Mouse (Mus musculus) gastrocnemius, postnatal 14 days (tissue): ENCODE results near the gene Mill1. TPM values are rescaled to one million over a fixed set of nuclear protein-coding genes. Genes with fewer than 3 reads are reported as not detected.
"Not testable (repeated sequence)": the region's sequence is repeated elsewhere in the genome, so short reads cannot be mapped to it uniquely, and the experiment has no call there.

ENCODE experiments used
- DNase-seq: peaks from one replicate; pipeline ENCODE4 v3.0.0; 2021; ENCODE audit warnings: mixed read lengths
- intact Hi-C: fragments of 180-260 bp; cut with DNase I; formaldehyde crosslinking; loops from one replicate; pipeline ENCODE4 v1.15.1; 2025; ENCODE audit warnings: low total_unique reads
- long read RNA-seq, 2 experiments: library from polyadenylated mRNA; stranded (forward); transcript quantifications; one replicate each; pipeline ENCODE4 v2.0.0; 2021
- total RNA-seq, 2 experiments: library from RNA; stranded (reverse); gene quantifications; 2 replicates each; pipeline ENCODE4 v1.2.3; 2021

Mill1 gene
- total RNA-seq: not detected
- long read RNA-seq, experiment 1: 0 reads
- long read RNA-seq, experiment 2: 0 reads

DNA sequence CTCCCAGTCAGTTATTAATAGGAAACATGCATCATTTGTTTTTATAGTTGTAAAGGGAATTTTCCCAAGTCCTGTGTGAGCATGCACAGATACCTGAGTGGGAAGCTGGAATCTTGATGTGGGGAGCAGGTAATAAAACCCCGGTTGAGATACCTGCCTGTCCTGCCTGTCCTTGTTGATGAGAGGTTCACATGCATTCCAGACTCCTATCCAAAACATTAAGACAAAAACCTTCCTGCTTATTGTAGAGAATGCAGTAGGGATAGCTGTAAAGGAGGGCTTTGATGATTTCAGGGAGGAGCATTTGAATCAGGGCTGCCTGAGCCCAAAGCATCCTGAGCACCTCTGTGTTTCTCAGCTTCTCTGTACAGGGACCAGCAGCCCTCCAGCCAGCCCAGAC, at the start of gene Mill1:
Gene Mill1 (plus strand): TSS at position 301 of the 400 bp plus-strand sequence.
- intact Hi-C loops: no loop called here
- no peak for DNase-seq

DNA sequence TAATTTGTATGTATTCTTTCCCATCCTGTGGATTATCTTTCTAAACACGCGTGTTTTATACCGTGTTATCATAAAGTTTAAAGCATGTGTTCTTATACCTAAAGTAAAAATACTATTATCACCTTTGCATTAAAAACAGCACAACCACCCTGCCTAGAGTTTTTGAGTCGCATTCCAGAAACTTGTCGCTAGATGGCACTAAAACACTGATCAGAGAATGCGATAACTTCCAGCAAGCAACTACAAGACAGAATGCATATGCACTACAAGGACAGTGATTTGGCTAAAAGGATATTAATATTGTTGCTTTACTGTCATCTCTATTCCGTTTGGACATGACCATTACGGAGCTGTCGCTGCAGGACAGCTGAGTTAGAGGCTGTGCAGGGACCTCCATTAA, 34.2 kb upstream of the Mill1 start:
- intact Hi-C loops: no loop called here
- no peak for DNase-seq

DNA sequence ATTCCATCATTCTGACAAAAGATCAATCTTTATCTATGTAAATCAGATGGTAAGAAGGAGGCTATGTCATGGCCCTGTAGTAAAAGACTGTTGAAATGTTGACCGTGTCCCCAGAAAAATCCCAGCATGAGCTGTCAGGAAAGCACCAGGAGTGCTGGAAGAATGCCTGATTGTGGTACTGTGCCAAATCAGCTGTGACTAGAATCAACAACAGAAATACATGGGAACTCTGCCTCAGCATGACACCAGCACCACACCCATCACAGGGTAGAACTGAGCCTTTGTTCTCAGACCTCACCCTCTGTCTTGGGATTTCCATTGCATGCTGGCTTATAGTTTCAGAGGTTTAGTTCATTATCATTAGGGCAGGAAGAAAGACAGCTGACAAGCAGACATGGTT, 30.4 kb upstream of the Mill1 start:
- DNase-seq: no peak
- intact Hi-C loops: no loop called here

DNA sequence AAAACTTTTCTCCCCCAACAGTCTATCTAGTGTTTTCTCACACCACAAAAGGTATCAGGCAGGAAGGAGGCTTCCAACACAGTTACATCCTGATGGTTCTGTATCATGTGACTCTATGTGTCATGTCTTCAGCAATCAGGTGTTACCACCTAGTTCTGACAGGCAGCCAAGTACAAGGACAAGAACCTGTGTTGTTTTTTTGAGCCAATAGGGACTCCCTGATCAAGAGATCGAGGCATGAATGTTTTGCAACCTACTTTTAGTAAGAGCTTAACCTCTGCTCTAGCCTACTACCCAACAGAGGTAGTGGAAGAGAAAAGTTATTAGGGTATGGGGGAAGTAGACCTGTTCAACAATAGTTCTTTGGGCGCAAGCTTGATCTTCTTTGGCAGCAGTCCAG, 6.6 kb upstream of the Mill1 start:
- DNase-seq: no peak

DNA sequence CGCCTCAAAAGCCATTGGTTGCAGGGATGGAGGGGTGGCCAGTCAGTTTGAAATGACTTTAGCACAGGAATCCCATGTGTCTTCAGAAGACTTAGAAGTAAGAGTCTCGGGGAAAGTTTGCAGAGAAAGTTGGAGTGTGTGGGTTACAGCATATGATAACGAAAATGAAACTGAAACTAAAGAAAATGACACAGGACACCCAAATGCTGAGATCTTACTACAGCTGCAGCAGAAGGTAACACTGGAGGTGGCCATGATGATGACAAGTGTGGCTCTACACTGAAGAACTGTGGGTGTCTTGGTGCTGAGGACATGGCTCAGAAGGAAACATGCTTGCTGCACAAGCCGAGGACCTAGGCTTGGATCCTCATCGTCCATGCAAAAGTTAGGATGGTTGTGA, 3.9 kb upstream of the Mill1 start:
- intact Hi-C loops: no loop called here
- DNase-seq: no peak

More for the DNA sequence above, 6.6 kb upstream of the Mill1 start:
- intact Hi-C loops: no loop called here

DNA sequence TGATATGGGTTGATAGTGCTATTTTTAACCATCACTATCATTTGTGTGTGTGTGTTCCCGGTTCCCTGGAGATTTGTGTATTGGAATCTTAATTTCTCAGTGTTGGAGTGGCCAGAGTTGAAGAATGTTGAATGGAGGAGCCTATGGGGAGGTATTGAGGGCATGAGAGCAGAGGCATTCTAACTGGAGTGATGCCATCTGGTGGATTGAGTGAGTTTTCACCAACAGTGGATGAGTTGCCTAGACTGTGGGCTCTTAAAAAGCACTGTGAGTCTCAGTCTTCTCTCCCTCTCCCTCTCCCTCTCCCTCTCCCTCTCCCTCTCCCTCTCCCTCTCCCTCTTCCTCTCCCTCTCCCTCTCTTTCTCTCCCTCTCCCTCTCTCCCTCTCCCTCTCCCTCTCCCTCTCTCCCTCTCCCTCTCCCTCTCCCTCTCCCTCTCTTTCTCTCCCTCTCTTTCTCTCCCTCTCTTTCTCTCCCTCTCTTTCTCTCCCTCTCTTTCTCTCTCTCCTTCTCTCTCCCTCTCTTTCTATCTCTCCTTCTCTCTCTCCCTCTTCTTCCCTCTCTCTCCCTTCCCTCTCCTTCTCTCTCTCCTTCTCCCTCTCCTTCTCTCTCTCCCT, 1.1 kb upstream of the Mill1 start:
- DNase-seq, intact Hi-C loops: not testable (repeated sequence)

DNA sequence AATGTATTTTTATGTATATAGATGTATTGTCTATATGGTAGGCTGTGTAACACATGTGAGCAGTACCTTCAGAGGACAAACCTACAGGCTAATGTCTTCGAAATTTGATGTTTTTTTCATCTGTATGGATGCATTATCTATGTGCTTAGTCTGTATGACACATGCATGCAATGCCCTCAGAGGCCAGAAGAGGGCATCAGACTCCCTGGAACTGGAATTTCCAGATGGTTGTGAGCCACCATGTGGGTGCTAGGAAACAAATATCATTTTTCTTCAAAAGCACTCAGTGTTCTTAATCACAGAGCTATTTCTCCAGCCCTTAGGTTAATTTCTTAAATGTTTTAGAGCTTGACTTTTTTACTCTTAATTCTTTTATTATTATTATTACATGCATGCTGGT, 15.1 kb downstream of the Mill1 start:
- DNase-seq: no peak
- intact Hi-C loops: no loop called here

DNA sequence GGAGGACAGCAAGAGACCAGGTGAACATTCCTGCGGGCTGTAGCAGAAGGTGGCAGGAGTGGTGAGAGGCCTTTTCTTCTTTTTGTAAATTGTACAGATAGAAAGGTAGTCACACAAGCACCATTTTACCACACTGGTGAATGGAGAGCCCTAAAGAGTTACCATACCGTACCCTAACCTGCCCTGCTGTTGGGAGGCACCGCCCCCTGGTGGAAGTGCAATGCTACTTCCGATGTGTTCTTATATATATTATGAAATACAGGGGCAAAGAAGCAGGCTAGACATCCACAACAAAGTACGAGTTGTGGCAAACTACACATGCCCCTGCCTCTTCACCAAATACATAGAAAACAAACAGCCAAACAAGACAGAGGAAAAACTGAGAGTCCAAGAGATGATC, 19.9 kb downstream of the Mill1 start:
- no peak for DNase-seq
- intact Hi-C loops: no loop called here

Other genes with a start within 250 kb of the Mill1 start
- gene Ceacam13, start 235.5 kb upstream of the Mill1 start, total RNA-seq: not detected
- not detected for gene Ceacam12, start 179.4 kb upstream of the Mill1 start, total RNA-seq
- not detected for gene Igfl3, start 68.9 kb upstream of the Mill1 start, total RNA-seq
- gene Psg18, start 109.7 kb downstream of the Mill1 start, total RNA-seq: not detected
- not detected for gene Psg28, start 186.7 kb downstream of the Mill1 start, total RNA-seq
- gene Psg26, start 238.8 kb downstream of the Mill1 start, total RNA-seq: not detected